Mouse (Mus musculus) kidney, adult 2 months (tissue): ENCODE data around the gene Micu2.

Experiments
- CTCF ChIP-seq: fragments of 200-500 bp; conservative IDR thresholded peaks from 2 replicates; pipeline ENCODE4 v1.5.1; 2011; ENCODE audit warnings: low read depth, mild to moderate bottlenecking, control low read depth, low read length, moderate library complexity, mixed read lengths; ENCODE audit not compliant: insufficient read depth, insufficient read length
- POLR2A ChIP-seq: fragments of 200-500 bp; IDR thresholded peaks from one replicate; pipeline ENCODE4 v1.6.1; 2011; ENCODE audit warnings: low read depth, low read length, control low read depth

DNA sequence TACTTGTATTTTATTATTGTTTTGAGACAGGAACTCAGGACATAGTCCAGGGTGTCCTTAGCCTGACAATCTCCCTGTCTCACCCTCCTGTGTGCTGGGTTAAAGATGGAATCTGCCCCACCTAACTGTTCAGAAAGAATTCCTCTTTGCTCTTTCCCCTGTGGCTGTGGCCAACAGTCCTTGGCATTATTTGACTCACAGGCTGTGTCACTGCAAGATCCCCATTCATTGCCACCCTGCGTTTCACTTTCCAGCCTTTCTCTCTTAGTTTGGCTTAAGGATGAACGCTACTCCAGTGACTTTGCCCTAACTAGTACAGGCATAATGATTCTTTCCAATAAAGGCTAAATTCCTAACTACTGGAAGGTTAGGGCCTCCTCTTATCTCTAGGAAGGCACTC lies 104.7 kb downstream of the Micu2 start:
- TF ChIP-seq POLR2A (no peak), CTCF (no peak)
